Mouse (Mus musculus): ENCODE measurements around the gene Rhox12. TPM values are rescaled to one million over a fixed set of nuclear protein-coding genes. Genes with fewer than 3 reads are reported as not detected.

Rhox12 gene
- polyA plus RNA-seq (2012; rRNA removed) = not detected in 2 replicates

DNA sequence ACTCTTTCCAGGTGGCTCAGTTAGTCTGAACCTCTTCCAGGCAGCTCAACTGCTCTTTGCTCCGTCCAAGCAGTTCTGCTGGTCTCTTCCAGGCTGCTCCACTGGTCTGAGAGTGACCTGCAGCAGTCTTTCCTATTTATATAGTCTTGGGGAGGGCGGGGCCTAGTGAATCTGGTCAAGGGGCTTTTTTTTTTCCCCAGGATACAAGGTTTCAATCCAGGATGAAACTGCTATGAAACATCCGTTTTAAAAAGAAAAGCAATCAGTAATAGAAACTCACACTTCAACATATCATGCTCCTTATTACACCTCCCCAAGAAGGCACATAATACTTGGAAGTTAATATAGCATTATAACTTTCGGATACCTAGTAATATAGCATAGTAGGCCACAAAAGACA lies at the start of gene Rhox12:
TSS of gene Rhox12 (minus strand) at position 101 of the 400 bp plus-strand sequence.

DNA sequence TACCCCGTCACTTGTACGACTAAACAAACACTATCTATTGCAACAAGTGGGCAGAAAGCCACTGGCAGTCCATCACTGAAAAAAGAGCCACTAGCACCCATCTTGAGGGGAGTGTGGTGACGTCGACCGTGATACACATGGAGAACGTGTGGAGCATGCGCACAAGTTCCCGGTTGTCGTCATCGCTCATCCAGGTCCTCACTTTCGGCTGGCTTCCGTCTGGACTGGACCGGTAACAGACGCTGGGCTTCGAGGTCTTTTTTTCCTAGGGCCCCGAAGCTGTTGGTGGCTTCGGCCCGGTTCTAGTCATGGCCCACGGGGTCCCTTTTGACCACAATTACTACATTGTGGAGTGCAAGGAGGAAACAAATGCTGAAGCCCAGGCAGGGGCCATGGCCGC lies 10.3 kb upstream of the Rhox12 start, which contains the start of gene Rhox13:
TSS of gene Rhox13 (plus strand) at position 238 of the 400 bp plus-strand sequence.

DNA sequence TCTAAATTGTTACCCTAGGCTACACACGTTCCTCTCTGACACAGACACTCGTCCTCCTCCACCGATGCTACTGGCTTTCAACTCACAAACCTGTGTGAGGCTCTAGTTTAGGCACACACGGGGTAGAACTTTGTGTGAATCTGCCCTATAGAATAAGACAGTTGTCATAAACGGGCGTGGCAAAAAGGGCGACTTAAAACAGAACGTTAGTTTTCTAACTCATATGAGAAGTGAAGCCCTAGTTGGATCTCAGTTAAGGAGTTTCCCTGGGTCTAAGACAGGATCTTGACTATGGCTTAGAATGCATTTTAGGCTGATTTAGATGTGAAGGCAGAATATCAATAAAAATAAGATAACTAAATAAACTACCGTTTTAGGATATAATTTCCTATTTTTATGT lies 25.7 kb downstream of the Rhox12 start, which contains the start of gene Rhox11:
TSS of gene Rhox11 (minus strand) at position 101 of the 400 bp plus-strand sequence.

DNA sequence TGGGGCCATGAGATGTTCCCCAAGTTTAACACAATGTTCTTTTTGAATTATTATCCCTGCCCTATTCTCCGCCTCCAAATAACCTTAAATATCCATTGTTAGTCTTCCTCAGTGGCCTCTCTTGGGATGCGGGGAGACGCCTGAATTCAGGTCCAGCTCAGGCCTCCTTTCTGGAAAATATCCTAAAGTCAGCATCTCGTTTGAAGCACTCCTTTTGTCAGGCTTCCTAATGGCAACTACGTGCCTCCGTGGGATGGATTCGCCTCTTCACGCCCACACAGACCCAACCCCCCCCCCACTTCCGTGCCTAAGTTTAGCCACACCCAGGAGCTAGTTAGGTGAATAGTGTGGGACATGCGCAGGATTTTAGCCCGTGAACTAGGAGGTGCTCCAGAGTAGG lies 44.5 kb downstream of the Rhox12 start, which contains the start of gene Rhox10:
TSS of gene Rhox10 (plus strand) at position 301 of the 400 bp plus-strand sequence.

Other genes starting within 250 kb of the Rhox12 start
- gene Rhox8, start 232.0 kb downstream of the Rhox12 start, polyA plus RNA-seq (2012; rRNA removed) = not detected in 2 replicates
- gene Rhox7b, start 213.7 kb downstream of the Rhox12 start, polyA plus RNA-seq (2012; rRNA removed) = not detected in 2 replicates
- gene Rhox9, start 209.1 kb downstream of the Rhox12 start, polyA plus RNA-seq (2012; rRNA removed) = not detected in 2 replicates
- not detected in 2 replicates for gene Btg1-ps1, start 92.1 kb downstream of the Rhox12 start, polyA plus RNA-seq (2012; rRNA removed)
- not detected in 2 replicates for gene Btg1-ps2, start 67.8 kb downstream of the Rhox12 start, polyA plus RNA-seq (2012; rRNA removed)
- not detected in 2 replicates for gene Rhox10, start 44.4 kb downstream of the Rhox12 start, polyA plus RNA-seq (2012; rRNA removed)
- not detected in 2 replicates for gene Rhox11, start 25.8 kb downstream of the Rhox12 start, polyA plus RNA-seq (2012; rRNA removed)
- not detected in 2 replicates for gene Rhox13, start 10.3 kb upstream of the Rhox12 start, polyA plus RNA-seq (2012; rRNA removed)
- 2.4 and 2.6 TPM in 2 replicates for gene Zbtb33, start 78.9 kb upstream of the Rhox12 start, polyA plus RNA-seq (2012; rRNA removed)
- gene Tmem255a, start 141.5 kb upstream of the Rhox12 start, polyA plus RNA-seq (2012; rRNA removed) = 1.1 TPM in 2 replicates
- gene Atp1b4, start 205.3 kb upstream of the Rhox12 start, polyA plus RNA-seq (2012; rRNA removed) = 0.04 TPM in 1 of 2 replicates, not detected in the other

All from liver, embryonic 18 days (tissue).